Mouse (Mus musculus) megakaryocyte progenitor cell, adult 5-6 weeks (primary cell): ENCODE data around the gene Izumo4. TPM values are rescaled to one million over a fixed set of nuclear protein-coding genes. Genes with fewer than 3 reads are reported as not detected.

Experiments
- ATAC-seq: replicated peaks from 2 replicates; pipeline ENCODE4 v1.8.0; 2016; ENCODE audit warnings: mild to moderate bottlenecking, moderate TSS enrichment, inconsistent platforms; ENCODE audit not compliant: poor library complexity
- total RNA-seq, 2 experiments: library from RNA; stranded (forward) in 1 of 2; stranded (reverse) in 1 of 2; fragments of 157-497, 149-512 nt in 1 of 2; fragments of 200-1000 nt in 1 of 2; gene quantifications; 2 replicates each; pipeline versions ENCODE4 v1.2.3 to v1.2.4; 2015 to 2017

Gene Izumo4
- total RNA-seq, 2 experiments from 2014 or later: 4.3 to 13.6 TPM

GRCm38 (mm10) chr10:80669018-80669417 lies 33.0 kb upstream of the Izumo4 start:
- ATAC-seq: no peak

- ATAC-seq: 0 out of 2 replicates have a peak, but pooled peaks have one; percentile 8
Observed at GRCm38 (mm10) chr10:80669737-80670485, 32.1 kb upstream of the Izumo4 start.

DNA sequence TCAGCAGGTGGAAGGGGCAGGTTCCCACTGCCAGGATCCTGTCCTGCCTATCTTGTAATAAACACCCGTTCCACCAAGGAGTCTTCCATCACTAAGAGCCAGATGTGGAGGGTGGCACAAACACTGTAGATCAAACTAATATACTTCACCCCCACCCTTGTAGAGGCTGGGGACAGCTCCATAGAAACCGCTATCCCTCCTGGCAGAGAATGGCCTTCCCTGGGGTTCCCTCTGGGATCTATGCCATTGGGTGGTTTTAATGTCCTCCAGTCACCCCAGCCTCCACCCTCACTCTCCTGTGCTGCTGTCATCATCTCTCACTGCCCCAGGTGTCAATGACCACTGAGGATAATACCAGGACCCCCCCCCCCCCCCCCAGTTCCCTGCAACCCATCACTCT lies 31.5 kb upstream of the Izumo4 start:
- ATAC-seq: no peak

DNA sequence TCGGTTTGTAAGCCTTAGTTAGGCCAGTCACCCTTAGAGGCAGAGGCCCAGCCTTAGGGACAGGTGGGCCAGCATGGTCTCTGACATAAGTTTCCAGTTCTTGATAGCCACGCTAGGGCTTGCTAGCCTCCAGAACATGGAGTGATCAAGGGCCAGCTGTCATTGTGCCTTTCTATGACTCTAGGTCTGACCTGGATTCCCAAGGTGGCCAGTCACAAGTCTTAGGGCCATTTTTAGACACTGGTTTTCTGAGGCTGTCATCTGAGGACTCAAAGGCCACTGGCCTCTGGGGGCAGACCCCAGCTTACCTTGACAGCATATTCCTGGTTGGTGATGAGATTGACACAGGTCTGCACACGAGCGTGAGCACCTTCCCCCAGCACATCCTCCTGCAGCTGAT lies 30.7 kb upstream of the Izumo4 start:
- no peak for ATAC-seq

GRCm38 (mm10) chr10:80671936-80672690 lies 29.9 kb upstream of the Izumo4 start:
- no peak for ATAC-seq

DNA sequence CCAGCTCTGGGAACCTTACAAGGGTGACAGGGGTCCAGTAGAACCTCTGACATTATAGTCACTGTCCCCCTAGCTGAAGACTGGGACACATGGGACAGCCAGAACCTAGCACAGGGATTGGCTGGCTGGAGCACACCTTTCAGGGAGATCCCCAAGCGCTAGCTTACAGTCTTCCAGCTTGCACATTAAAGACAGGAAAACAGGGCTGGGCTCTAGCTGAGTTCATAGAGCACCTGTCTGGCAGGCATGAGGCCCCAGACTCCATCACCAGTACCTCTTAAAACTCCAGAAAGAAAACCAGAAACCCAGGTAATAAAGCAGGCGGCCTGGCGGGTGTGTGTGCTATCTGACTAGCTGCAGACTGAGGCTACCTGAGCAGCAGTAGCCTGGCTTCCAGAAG lies 28.3 kb upstream of the Izumo4 start:
- ATAC-seq: no peak

DNA sequence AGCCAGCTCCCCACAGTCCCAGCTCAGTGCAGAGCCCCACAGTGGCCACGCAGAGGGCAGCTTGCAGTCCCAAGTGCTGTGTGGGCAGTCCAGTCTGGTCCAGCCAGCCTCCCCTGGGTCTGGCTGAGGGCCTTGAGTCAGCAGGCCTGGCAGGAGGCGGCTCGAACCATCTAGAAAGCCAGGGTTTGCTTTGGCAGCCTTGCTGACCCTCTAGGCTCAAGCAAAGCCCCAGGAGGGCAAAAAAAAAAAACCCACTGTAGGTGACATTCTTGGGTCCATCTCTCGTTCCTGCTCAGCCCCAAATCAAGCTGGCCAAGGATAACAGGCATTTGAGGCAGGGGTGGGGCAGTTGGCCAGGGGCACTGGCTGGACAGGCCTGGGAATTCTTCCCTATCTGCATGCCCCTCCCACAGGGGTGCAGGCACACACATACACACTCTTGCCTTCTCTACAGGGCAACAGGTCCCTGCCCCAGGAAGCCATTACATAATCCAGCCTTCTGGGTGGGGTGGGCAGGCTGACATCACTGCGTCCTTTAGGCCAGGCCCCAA lies 27.7 kb upstream of the Izumo4 start:
- ATAC-seq: no peak

GRCm38 (mm10) chr10:80674851-80675404 lies 27.1 kb upstream of the Izumo4 start:
- ATAC-seq: no peak

- no peak for ATAC-seq
Observed at GRCm38 (mm10) chr10:80675405-80676197, 26.4 kb upstream of the Izumo4 start.

- peak; percentile 62 for ATAC-seq
Observed at GRCm38 (mm10) chr10:80676198-80676928, 25.6 kb upstream of the Izumo4 start.

- no peak for ATAC-seq
Observed at GRCm38 (mm10) chr10:80677128-80677875, 24.7 kb upstream of the Izumo4 start.

- peak; percentile 59 for ATAC-seq
Observed at GRCm38 (mm10) chr10:80677942-80678436, 24.0 kb upstream of the Izumo4 start, which contains the start of gene Mknk2. Gene Mknk2, minus strand, starts transcription at chr10:80678112.

GRCm38 (mm10) chr10:80678601-80679377 lies 23.2 kb upstream of the Izumo4 start:
- ATAC-seq: peak; percentile 0

DNA sequence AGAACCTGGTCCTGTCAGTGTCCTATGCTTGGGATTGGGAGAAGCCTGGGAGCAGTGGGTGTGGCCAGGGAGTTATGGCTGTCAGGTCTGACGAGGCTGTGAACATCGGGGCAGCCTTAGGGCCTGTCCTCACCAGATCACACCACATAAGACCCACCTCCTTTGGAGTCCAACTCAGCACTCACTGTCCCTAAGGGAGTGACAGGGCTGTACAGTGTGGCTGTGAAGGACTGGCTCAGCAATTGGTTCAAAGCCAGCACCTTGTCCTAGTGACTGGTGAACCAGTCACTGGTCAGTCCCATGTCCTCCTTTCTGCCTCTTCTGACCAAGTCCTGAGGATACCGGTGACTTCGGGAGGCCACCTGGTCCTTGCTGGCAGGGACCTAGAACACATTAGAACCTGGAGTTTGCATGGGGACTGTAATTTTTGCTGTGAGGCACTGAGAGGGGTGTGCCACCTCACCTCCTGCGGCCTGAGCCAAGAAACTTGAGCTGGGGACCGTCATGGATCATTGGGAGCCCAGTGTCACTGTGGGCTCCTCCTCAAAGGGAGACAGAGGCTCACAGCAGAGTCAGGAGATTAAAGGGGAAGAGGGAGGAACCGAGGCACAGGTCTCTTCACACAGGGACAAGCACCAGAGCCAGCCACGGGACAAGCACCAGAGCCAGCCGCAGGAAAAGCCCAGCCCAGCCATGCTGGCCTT lies 22.3 kb upstream of the Izumo4 start:
- no peak for ATAC-seq

DNA sequence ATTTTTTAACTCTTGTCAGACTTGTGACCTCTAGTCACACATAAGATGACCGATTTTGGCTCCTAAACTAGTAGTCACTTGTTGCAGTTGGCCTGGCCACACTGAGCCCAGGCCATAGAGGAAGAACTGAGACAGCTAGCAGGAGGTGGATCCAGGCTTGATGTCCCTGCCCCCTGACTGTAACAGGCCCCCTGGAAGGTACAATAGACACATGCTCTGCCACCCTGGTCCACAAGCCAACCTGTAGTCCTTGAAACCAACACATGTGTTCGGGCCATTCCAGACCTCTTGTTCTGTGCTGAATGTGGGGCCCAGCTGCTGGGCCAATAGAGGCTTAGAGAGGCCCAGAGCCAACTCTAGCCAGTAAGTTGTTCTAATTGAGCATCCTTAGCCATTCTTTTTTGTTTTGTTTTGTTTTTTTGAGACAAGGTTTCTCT lies 21.7 kb upstream of the Izumo4 start:
- no peak for ATAC-seq

DNA sequence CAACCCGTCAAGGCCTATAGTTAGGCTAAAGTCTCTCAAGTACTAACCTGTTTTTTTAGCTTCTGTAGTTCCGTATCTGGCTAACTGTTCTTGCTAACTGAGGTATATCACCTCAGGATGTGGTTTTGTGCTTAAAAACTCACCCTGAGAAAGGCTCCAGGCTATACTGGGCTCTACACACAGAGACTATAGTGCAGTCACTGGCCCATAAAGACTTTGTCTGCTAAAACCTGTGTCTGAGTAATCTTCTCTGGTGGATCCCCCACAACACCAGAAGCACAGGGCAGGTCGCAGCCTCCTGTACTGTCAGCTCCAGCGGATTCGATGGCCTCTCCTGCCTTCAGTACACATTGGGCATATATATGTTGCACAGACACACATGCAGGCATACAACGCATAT lies 20.0 kb upstream of the Izumo4 start:
- no peak for ATAC-seq

- no peak for ATAC-seq
Observed at GRCm38 (mm10) chr10:80683647-80684046, 18.3 kb upstream of the Izumo4 start.

GRCm38 (mm10) chr10:80684214-80684613 lies 17.8 kb upstream of the Izumo4 start:
- peak; percentile 76 for ATAC-seq
